Mouse (Mus musculus): ENCODE results near the gene Zfpl1.
A peak's percentile ranks its signal among the peaks of the same experiment; 100 is the strongest.
"Not testable (repeated sequence)": the region's sequence is repeated elsewhere in the genome, so short reads cannot be mapped to it uniquely, and the experiment has no call there.

Zfpl1 gene

DNA sequence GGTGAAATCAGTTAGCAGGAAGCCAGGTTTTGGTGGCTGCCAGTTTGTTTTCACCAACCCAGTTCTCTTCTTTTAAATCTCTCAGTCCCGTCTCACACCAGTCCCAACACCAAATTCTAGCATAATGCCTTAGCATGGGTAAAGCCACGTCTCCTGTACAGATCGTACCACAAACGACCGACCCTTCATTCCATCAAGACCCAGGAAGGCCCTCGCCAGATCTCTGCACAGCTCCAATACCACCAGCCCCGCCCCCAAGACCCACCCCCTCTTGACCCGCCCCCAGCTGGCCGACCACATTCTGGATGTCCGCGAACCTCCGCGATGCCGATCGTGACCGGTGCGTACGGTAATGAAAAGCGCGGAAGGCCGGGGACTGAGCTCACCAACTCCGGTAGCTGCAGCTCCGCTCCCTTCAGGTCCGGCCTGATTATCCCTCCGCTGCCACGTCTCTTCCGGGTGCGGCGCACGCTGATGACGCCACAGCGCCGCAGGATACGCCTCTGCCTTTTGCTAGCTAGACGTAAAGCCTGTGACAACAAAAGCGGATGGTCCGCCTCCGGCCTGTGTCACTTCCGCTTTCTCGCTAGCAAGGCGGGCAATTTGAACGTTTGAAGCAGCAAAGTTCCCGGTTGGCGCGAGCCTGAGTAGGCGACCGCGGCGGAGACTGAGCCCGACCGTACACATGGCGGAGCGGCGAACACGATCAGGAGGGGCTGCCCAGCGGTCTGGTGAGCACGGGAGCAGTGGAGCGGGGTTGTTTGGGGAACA is at the start of gene Zfpl1, which contains the start of gene Cdca5:
Zfpl1 (minus strand) TSS at position 479 of the 771 bp plus-strand sequence.
Cdca5 (plus strand) TSS at position 506 of the 771 bp plus-strand sequence.
- peak; percentile 97 for DNase-seq

DNA sequence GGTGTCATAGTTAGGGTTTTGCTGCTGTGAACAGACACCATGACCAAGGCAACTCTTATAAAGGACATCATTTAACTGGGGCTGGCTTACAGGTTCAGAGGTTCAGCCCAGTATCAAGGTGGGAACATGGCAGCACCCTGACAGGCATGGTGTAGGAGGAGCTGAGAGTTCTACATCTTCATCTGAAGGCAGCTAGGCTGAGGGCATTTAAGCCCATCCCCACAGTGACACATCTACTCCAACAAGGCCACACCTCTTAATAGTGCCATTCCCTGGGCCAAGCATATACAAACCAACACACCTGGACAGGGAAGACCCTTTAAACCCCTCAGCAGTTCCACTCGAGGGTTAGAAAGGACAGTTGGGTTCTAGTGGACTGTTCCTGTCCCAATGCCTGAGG is 48.4 kb upstream of the Zfpl1 start:
- not testable (repeated sequence) for DNase-seq

DNA sequence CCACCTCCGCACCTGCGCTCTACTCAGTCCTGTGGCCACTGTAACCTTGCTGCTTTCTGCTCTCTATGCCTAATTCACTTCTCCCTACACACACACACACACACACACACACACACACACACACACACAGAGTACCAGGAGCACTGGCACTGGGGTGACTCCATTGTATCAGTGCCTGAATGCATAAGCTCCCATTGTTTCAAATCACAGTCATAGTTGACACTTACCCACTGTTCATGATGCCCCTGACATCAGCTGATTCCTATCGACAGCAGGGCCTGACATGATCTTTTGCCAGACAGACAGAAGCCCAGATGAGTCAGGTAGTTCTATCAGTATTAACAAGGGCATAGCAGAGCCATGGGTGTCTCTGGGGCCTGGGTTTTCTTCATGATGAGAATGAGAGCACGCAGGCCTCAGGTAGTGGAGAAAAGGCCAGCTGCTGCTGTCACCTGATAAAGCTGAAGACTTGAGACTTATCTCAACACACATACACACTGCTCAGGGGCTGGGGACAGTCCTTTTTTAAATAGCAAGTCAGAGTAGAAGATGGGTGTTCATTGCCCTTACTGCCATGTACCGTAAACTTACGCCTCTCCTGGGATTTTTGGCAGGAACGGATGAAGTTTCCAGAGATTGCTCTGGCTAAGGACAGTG is 47.5 kb upstream of the Zfpl1 start:
- DNase-seq, result no peak

DNA sequence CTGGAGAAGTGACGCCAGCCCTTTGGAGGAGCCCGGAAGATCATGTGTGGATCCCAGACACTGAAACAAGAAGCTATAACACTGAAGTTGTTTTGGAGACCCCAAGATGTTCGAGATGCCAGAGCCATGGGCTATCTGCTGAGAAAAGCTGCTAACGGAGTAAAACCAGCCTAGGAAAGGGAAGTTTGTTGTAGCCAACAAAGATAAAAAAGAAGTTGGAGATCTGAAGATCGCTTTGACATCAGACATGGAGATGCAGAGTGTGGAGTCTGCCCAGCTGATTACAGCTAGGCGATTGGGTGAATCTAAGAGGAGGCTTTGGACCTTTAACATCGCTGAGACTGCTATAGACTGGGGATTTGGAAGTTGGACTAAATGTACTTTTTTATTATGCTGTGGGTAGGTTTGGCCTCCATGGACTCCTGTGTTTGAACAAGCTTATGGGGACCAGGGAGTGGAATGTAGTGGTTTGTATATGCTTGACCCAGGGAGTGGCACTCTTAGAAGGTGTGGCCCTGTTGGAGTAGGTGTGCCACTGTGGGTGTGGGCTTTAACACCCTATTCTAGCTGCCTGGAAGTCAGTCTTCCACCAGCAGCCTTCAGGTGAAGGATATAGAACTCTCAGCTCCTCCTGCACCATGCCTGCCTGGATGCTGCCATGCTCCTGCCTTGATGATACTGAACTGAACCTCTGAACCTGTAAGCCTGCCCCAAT is 45.8 kb upstream of the Zfpl1 start:
- not testable (repeated sequence) for DNase-seq

DNA sequence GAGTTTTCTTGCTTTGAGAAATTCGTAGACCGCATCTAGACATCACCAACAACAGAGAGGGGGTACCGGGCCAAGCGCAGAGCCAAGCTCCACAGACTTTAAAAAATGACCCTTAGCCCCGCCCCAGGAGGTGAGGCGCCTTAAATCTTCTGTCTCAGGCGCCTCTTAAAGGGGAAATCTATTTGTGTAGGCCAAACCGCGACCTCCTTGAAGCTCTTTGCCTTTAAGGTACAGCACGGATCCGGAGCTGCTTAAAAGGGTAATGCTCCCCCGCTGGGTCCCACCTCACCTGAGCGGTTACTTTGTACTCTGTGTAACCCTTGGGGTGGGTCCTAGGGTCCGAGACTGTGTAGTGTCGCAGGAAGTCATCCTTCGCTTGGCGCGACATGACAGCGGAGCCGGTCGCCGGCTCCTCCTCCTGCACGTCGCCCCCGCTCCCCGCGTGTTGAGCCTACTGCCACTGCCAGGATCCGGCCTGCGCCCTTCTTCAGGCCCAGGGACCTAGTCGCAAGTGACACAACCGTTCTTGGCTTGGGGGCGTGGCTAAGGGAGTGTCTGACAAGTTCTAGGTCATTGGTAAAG is 43.1 kb upstream of the Zfpl1 start, which contains the start of gene Snx15:
Snx15 (minus strand) TSS at position 545 of the 582 bp plus-strand sequence.
- DNase-seq, result peak; percentile 96

DNA sequence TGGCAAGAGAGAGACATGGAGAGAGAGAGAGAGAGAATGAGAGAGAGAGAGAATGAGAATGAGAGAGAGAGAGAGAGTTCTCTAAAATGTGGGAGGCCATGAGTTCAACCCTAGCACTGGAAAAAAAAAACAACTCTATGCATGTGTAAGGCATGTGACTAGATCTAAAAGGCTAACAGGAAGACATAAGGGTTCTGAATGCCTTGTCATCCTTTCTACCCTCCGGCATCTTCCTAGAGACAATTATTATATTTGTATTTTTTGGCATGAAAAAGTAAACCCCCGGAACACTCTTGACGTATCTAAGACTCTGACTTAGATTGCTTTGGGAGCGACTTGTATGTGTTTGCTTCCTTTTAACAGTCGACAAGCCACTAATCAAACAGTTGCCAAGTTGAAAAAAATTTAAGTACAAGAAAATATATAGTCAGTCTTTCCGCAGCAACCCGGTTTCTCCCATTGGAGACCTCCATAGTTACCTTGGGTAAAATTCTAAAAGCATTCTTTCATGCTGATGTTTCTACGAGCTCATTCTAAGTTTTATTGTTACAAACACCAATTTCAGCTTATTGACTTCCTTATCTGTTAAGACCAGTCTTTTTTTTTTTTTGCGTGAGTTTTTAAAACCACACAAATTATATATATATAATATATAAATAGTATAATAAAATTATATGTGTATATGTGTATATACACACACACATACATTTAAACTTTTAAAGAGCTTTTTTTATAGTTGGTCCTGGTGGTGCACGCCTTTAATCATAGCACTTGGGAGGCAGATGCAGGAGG is 42.2 kb upstream of the Zfpl1 start:
- DNase-seq, result no peak

DNA sequence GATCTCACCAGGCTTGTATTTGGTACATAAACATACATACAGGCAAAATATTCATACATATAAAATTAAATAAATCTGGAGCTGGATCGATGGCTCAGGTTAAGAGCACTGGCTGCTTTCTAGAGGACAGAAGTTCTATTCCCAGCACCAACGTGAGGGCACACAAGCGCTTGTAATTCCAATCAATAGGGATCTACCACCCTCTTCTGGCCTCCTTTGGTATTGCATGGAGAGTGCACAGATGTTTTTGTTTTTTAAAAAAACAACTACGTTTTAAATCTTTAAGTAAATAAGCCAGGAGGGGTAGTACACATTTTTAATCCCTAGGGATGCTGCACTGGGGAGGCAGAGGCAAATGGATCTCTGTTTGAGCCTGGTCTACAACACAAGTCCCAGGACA is 41.5 kb upstream of the Zfpl1 start:
- DNase-seq, result no peak

DNA sequence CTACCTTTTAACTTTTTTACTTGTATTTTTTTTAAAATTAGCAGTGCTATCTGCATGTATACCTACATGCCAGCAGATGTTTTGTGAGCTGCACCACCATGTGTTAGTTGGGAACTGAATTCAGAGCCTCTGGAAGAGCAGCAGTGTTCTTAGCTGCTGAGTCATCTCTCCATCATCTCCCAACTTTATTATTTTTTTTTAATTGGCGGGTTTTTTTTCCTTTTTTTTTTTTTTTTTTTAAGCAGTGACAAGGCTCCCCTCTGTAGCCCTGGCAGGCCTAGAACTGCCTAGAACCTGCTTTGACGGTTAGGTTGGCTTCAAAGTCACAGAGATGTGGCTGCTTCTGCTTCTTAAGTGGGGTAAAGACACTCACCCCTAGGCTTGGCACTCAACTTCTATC is 40.1 kb upstream of the Zfpl1 start:
- DNase-seq, result no peak

DNA sequence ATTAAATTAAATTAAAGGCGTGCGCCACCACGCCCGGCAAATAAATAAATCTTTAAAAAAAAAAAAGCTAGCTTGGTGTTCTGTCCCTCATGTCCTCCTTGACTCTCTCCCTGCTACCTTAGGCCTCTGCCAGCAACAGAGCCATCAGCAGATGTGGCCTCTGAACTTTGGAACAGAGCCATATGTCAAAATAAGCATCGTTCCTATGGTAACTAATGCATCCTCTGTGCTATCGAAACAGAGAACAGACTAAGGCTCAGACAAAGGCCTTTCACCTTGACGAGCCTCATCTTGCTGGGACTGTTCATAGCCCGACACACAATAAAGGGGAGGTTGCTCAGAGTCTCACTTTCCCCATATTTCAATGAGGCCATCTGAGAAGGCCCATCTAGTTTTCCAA is 38.6 kb upstream of the Zfpl1 start:
- no peak for DNase-seq

DNA sequence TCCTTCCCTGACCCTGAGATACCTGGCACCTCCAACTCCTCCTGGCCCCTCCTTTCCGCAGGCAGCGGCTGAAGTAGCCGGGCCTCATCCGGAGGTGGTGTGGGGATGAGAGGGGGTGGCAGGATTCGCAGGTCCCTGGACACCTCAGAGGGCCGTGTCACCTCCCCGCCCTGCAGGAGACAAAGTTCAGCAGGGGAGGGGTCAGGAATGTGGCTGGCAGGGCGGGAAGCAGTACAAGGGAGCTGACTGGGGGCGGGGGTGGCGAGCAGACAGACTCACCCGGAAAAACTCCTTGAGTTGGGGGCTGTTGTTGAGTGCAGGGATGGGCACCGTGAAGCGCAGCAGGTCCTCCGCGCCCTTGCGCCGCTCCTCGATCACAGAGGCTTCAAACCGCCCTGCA is 37.0 kb upstream of the Zfpl1 start:
- DNase-seq, result no peak

DNA sequence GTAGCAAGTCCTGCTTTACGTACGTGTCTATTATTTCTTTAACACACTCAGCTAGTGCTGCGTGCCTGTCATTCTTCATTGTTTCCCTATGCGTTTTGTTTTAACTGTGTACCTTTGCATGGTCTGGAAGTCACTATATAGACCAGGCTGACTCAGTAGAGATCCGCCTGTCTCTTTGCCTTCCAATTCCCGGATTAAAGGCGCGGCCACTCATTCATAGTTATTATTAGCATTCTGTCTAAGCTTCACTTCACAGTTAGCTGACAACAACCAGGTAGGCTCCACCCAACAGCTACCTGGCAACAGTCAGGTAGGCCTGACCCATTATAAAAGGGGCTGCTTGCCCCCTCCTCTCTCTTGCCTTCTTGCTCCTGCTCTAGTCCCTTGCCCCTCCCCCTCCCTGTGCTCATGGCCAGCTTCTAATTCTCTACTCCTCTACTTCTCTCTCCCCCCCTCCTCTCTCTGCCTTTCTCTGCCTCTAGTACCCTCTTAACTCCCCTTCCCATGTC is 34.0 kb upstream of the Zfpl1 start:
- DNase-seq, result no peak

DNA sequence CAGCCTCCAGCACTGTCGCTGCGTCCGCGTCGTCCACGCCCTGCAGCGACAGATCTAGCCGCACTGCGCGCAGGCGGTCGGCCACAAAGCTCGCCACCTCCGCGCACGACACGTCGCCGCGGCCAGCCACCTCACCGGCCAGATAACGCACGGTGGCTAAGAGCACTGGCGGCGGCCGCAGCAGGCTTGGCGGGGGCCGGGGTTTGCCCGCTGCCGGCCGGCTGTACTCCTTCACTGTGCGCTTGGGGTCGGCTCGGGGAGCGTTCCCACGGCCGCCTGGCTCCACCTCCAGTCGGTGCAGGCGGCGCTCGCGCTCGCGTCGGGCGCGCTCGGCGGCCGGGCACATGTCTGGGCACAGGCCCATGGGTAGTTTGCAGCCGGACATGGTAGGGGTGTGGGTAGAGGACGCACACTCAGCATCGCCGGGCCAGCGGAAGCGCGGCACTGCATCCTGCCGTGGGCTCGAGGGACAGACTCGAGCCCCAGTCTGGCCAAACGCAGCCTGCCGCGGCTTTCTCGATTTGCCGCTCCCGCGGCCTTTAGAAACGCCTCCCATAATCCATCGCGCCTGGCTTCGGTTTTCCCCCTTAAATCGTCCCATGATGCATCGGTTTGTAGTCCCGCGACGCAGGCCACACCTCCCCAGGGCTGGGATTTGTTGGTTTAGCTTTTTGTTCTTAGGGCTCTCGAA is 33.4 kb upstream of the Zfpl1 start, which contains the start of gene Sac3d1:
Sac3d1 (minus strand) TSS at position 665 of the 691 bp plus-strand sequence.
- DNase-seq, result peak; percentile 83

DNA sequence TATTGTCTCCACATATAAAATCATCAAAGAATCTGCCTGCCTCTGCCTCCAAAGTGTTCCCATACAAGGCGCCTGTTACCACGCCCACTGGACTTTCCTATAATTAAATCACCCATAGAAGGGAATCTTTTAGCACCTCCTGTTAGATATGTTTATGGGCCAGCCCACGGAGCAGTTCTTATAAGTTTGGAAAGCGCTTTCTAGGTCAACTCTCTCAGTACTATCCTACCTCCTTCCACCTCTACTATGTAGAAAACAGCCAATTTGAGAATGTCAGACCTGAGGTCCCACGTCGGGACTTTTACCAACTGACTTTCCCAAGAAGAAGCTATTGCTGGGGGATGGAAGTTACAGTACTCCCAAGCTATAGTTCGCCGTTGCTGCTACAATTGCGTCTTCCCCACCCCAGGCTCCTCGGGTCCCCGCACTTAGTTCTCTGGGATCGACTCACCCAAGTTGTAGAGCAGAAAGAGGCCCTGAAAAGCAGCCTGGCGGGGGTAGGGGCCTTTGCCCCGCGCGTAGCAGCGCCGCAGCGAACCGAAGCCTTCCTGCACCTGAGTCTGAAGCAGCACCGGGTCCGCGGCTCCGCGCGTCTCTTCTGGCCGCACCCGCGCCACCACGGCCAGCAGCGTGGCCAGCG is 32.7 kb upstream of the Zfpl1 start:
- DNase-seq, result no peak

DNA sequence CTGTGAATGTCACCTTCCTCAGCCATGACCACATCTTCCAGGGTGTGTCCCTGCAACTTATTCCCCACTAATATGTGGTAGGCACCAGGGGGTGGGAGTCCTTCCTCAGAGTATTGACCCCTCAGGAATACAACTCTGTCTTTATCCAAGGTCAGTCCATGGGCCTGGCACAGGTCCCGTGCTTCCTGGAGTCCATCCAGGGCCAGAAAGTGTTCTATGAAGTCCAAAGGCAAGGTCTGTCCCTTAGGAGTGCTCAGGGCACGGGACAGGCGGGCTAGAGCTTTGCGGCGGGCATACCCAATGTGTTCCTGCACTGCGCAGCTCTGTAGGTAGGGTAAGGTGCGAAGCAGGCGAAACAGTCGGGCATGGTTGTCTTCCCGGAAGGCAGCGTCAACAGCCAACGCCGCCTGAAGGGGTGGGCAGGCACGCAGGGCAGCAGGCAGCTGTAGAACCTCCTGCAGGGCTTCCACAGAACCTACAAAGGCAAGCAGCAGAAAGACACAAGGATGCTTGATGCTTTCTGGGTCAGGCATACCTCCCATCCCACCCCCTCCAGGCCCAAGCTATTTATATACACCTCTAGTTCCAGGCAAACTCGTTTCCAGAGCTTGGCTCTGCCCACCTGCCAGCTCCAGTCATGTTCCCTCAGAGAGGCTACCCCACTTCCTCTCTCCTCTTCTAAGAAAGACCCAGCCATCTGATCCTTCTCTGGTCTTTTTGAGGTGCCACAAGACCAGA is 31.5 kb upstream of the Zfpl1 start:
- DNase-seq, result no peak

DNA sequence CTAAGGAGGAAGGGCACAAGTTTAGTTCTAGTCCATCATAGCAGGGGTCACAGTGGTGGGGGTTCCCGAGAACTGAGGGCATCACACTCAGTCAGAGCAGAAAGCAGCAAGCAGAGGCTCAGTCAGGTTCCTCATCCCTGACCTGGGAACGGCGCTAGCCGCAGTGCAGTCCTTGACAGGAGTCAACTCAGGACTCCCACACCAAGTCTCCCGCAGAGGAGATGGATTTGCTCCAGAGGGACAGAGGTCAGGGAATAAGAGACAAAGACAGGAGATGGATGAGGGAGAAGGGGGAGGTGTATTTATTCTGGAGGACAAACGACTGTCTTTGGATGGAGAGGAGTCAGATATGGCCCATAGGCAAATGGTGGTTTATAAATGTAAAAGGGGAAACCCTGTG is 28.4 kb upstream of the Zfpl1 start:
- no peak for DNase-seq

DNA sequence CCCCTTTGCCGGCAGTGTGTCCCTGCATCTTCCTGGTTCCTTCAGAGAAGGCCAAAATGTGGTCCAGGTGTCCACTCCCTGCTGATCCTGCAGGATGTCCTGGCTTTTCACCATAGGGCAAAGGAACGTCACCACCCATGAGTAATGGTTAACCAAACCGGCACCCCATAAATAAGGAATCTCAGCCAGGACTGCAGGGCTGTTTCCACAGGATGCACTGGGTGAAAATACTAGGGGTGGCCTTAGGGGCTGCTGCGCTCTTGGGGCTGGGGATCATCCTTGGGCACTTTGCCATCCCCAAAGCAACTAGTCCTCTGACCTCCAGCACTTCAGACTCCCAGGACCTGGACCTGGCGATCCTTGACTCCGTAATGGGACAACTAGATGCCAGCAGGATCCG is 20.8 kb upstream of the Zfpl1 start, which contains the start of gene Naaladl1:
Naaladl1 (plus strand) TSS at position 197 of the 400 bp plus-strand sequence.
- DNase-seq, result no peak

DNA sequence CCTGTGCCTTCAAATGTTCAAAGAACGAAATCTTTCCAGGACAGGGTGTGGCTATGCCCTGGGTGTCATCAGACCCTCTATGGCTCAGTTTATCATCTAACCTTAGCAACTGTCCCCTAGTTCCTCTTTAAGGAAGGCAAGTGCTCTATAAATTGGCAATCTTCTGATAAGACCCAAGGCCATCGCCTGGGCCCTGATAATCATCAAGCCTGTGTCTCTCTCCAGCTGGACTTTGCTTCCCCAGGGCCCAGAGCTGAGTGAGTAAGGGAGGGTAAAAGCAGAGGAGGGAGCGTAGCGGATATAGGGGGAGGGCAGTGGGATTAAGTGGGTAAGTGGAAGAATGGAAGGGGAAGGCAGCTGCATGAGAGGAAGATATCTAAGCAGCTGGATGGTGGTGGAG is 19.7 kb upstream of the Zfpl1 start:
- DNase-seq, result no peak

DNA sequence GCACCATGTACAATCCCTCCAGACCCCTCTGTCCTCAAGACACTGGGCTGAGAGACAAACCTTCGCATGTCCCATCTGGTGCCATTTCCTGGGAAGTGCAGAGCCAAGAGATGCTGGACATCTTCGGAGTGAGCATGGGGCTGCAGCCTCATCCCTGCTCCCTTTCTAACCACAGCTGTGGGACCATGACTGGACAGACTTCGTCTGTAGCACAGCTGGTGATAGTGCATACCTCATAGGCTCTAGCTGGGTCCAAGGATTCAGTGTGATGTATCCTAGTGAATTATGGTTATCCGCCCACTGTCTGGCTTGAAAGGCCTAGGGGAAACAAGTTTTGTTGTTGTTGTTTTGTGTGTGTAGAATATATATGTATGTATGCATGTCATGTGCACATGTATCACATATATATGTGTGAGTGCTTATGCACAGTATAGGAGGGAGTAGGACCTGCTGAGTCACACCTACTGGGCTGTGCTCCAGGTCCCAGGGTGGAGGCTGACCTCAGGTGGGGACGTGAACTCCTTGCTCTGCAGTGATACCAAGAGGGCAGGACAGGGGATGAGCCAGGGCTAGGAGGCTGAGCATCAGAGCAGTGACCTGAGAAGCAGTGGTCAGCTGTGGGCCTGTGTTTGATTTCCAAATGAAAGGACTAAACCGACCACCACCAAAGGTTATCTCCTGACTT is 17.6 kb upstream of the Zfpl1 start:
- no peak for DNase-seq

DNA sequence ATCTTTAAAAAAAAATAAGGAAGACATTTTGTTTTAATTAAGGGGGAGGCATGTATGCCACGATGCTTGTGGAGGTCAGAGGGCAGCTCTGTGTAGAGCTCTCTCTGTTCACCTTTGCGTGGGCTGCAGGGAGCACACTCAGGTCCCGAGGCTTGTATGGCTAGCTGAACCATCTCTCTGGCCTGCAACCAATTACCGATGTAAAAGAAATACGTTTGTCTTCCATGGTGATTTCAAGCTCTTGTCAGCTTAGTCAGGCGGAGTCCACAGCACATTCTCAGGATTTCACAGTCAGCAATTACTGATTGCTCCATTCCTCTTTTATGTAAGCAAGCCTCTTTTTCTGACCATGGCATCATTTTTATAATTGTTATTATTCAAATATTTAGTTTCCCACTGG is 16.4 kb upstream of the Zfpl1 start:
- no peak for DNase-seq

DNA sequence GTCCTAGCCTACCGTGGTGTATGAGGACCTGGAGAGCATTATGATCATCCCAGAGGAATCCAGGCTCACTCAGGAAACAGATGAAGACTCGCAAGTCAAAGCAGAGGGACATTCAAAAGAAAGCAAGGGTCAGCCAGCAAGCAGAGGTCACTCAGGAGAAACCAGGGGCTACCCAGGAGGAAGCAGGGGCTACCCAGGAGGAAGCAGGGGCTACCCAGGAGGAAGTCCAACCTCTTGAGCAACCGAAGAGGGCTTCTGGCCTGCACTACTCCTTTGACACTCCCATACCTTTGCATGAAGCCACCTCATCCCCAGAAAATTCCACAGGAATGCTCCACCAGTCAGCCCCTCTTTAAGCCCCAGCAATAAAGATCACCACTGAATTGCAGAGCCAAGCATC is 13.1 kb upstream of the Zfpl1 start:
- no peak for DNase-seq

Measured in cerebellum, adult 11 months (tissue).